Mouse (Mus musculus) brown adipose tissue, adult 24 weeks (tissue): ENCODE results near the gene Clpp. TPM values are rescaled to one million over a fixed set of nuclear protein-coding genes. Genes with fewer than 3 reads are reported as not detected.

Source experiments
- H3K27ac ChIP-seq: fragments of 200-500 bp; replicated peaks from 2 replicates; pipeline ENCODE4 v1.5.1; 2012; ENCODE audit warnings: low read depth, mild to moderate bottlenecking, low read length
- H3K4me1 ChIP-seq: fragments of 200-500 bp; 2 replicates; pipeline ENCODE4 v1.6.1; 2012; ENCODE audit warnings: low read length, mixed read lengths; ENCODE audit not compliant: control insufficient read depth, insufficient read depth, insufficient read length
- H3K4me3 ChIP-seq: fragments of 200-500 bp; 2 replicates; pipeline ENCODE4 v1.5.1; 2012; ENCODE audit warnings: low read depth, mild to moderate bottlenecking, low read length, moderate library complexity; ENCODE audit not compliant: insufficient read depth
- polyA plus RNA-seq: library from polyadenylated mRNA; stranded (reverse); fragments of >200 nt; gene quantifications from 2 replicates; pipeline ENCODE4 v1.2.4, GENCODE M21; 2012; ENCODE audit not compliant: missing spikeins, insufficient read depth, insufficient read length

The Clpp gene
- polyA plus RNA-seq, 1 experiment = 175 TPM

DNA sequence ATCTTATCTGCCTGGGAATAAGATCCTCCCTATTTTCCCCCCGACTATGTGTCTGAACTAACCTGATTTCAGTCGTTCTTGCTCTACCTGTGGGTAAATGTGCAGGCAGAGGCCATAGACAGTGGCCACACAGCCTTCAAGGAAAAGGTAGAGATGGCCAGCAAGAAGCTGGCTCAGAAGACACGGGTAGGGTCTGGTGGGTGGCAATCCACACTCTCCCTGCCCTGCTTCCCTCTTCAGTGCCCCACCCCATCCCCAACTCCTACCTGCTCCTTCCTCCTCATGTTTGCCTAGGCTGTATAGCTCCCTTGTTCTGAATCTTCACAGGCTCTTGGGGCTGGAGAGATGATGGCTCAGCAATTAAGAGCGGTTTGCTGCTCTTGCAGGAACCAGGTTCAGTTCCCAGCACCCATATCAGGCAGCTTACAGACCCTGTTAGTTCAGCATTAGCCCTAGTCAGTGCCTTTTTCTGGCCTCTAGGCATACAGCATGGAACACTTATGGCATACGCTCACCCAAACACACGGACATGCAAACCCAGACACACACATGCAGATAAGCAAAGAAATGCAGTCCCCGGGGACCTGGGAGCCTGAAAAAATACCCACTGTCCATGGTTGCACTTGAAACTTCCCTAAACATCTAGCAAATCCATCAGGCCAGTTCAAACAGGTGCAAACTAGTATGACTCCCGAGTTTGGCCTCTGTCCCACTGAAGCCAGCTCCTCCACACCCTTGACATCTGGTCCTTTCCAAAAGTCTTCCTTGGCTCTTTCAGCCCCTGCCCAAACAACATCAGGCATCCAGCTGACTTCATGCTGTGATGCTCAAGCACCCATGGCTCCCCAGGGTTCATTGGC is 13.3 kb upstream of the Clpp start:
- H3K27ac ChIP-seq = no peak overlapping the region
- H3K4me1 ChIP-seq = no peaks in the 10 kb centered on the region
- no peak overlapping the region for H3K4me3 ChIP-seq

GRCm38 (mm10) chr17:56979524-56979923 is 10.6 kb upstream of the Clpp start:
- Histone ChIP-seq H3K27ac (no peak overlapping the region), H3K4me1 (no peaks in the 10 kb centered on the region), H3K4me3 (no peak overlapping the region)

DNA sequence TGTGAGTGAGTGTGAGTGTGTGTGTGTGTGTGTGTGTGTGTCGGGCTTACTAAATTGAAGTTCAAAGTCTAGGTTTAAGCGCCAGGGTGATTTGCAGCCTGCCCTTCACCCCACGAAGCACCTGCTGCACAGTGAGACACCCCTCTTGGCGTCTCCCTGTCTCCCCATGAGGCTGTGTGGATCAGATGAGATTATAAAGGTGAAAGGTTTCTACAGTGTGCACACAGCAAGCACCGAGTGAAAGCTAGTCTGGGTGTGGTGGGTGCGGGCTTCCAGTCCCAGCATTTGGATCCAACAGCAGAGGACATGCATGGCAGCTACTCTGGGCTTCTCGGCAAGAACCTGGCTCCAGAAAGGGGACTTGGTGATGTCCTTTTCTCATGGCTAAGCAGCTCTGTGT is 9.1 kb upstream of the Clpp start:
- Histone ChIP-seq H3K4me3 (no peak overlapping the region), H3K4me1 (no peaks in the 10 kb centered on the region), H3K27ac (no peak overlapping the region)

DNA sequence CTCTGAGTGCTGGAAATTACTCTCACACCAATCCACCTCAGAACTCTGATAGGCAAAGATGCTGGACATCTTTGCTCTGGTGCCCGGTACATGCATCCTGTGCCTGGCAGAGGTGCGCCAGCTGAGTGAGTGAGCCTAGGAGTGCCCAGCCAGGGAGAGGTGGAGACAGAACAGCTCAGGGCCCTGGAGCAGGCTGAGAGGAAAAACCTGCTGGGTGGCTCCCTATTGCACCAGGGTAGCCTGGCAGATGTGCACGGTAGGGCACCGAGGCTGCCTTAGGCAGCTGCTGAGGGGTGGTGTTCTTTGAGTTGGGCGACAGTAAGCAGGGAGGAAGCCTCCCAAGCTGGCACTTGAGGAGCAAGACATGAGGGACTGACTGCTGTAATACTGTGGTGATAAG is 8.1 kb upstream of the Clpp start, which contains the start of gene Acer1:
TSS of gene Acer1 (minus strand) at position 114 of the 400 bp plus-strand sequence.
- Histone ChIP-seq H3K4me3 (no peak within 1 kb of the TSS), H3K4me1 (no peaks in the 10 kb centered on the region), H3K27ac (no peak within 1 kb of the TSS)

GRCm38 (mm10) chr17:56984886-56985285 is 5.2 kb upstream of the Clpp start:
- Histone ChIP-seq H3K4me1 (no peaks in the 10 kb centered on the region), H3K4me3 (no peak overlapping the region), H3K27ac (no peak overlapping the region)

- no peak overlapping the region for H3K27ac ChIP-seq
- H3K4me3 ChIP-seq = no peak overlapping the region
- no peaks in the 10 kb centered on the region for H3K4me1 ChIP-seq
Observed at GRCm38 (mm10) chr17:56985656-56986055, 4.4 kb upstream of the Clpp start.

- H3K4me1 ChIP-seq = 0 out of 2 replicates have a peak, but pooled peaks cover 5% of the 10 kb centered on the region
- no peak overlapping the region for H3K4me3 ChIP-seq
- no peak overlapping the region for H3K27ac ChIP-seq
Observed at GRCm38 (mm10) chr17:56986105-56986805, 3.9 kb upstream of the Clpp start.

GRCm38 (mm10) chr17:56988441-56988840 is 1.7 kb upstream of the Clpp start:
- Histone ChIP-seq H3K4me1 (0 out of 2 replicates have a peak, but pooled peaks cover 5% of the 10 kb centered on the region), H3K27ac (no peak overlapping the region), H3K4me3 (no peak overlapping the region)

GRCm38 (mm10) chr17:56988921-56989430 is 1.1 kb upstream of the Clpp start:
- Histone ChIP-seq H3K4me3 (no peak overlapping the region), H3K4me1 (0 out of 2 replicates have a peak, but pooled peaks cover 5% of the 10 kb centered on the region), H3K27ac (no peak overlapping the region)

- H3K4me3 ChIP-seq = peak overlapping the region; percentile 77
- H3K27ac ChIP-seq = peak overlapping the region; percentile 34; the same call in 1 of the 2 replicates
- H3K4me1 ChIP-seq = 0 out of 2 replicates have a peak, but pooled peaks cover 5% of the 10 kb centered on the region
Observed at GRCm38 (mm10) chr17:56989467-56990114, 514 bp upstream of the Clpp start.

GRCm38 (mm10) chr17:56990966-56991365 is 861 bp downstream of the Clpp start:
- Histone ChIP-seq H3K4me3 (peak overlapping the region; percentile 87), H3K27ac (no peak overlapping the region), H3K4me1 (0 out of 2 replicates have a peak, but pooled peaks cover 5% of the 10 kb centered on the region)

- no peak overlapping the region for H3K27ac ChIP-seq
- 0 out of 2 replicates have a peak, but pooled peaks cover 5% of the 10 kb centered on the region for H3K4me1 ChIP-seq
- H3K4me3 ChIP-seq = no peak overlapping the region
Observed at GRCm38 (mm10) chr17:56995046-56995445, 4.9 kb downstream of the Clpp start.

GRCm38 (mm10) chr17:56996506-56996905 is 6.4 kb downstream of the Clpp start:
- H3K4me1 ChIP-seq = no peaks in the 10 kb centered on the region
- H3K4me3 ChIP-seq = no peak overlapping the region
- H3K27ac ChIP-seq = peak overlapping the region; percentile 7; the same call in 1 of the 2 replicates

DNA sequence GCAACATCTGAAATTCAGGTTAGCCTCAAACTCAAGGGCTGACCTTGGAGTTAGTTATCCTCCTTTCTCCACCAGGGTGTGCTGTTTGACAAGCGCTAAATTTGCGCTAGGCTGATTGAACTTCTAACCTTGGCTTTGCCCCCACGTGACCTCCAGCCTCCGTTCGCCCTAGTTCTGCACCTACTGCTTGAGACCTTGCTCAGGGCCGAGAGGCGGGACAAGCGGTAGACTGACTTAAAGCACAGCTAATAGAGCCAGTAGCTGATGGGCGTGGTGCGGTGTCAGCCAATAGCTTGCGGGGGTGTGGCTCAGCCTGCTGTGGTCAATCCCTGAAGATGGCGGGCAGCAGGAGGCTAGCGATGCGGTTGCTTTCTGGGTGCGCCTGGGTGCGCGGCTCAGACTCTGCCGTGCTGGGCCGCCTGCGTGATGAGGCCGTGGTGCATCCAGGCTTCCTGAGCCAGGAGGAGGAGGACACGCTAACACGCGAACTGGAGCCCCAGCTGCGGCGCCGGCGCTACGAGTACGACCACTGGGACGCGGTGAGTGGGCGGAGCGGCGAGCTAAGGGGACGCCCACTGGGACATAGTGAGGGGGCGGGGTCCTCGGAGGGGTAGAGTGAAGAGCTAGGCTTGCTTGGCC is 7.0 kb downstream of the Clpp start, which contains the start of gene Alkbh7:
TSS of gene Alkbh7 (plus strand) at position 311 of the 639 bp plus-strand sequence.
- H3K4me1 ChIP-seq = no peaks in the 10 kb centered on the region
- H3K27ac ChIP-seq = peak within 1 kb of the TSS; percentile 7; the same call in 1 of the 2 replicates
- H3K4me3 ChIP-seq = peak within 1 kb of the TSS; percentile 81
